Mouse (Mus musculus) lung, embryonic 16.5 days (tissue): ENCODE results near the gene Rgr. TPM values are rescaled to one million over a fixed set of nuclear protein-coding genes. Genes with fewer than 3 reads are reported as not detected.

Experiments used
- polyA plus RNA-seq: library from polyadenylated mRNA; unstranded; fragments of >200 nt; fragmentation: Nextera tagmentation; extraction: Ambion mirVana; gene quantifications from 2 replicates; pipeline ENCODE4 v1.2.1, GENCODE M21; 2015

Gene Rgr
- polyA plus RNA-seq, 1 experiment from 2014 or later: not detected

Other genes starting within 250 kb of the Rgr start
- gene Ccser2, start 80.2 kb downstream of the Rgr start, polyA plus RNA-seq: 39.3 and 40.9 TPM in 2 replicates
- not detected in 2 replicates for gene Lrit1, start 5.9 kb upstream of the Rgr start, polyA plus RNA-seq
- gene Lrit2, start 19.0 kb upstream of the Rgr start, polyA plus RNA-seq: not detected in 2 replicates
- gene Cdhr1, start 49.4 kb upstream of the Rgr start, polyA plus RNA-seq: 0.09 and 0.16 TPM in 2 replicates
- gene 2610528A11Rik, start 65.1 kb upstream of the Rgr start, polyA plus RNA-seq: 0.31 and 0.55 TPM in 2 replicates
- 224 and 231 TPM in 2 replicates for gene Ghitm, start 86.3 kb upstream of the Rgr start, polyA plus RNA-seq